Mouse (Mus musculus) kidney, adult 2 months (tissue): ENCODE data around the gene Mgat4b. TPM values are rescaled to one million over a fixed set of nuclear protein-coding genes. Genes with fewer than 3 reads are reported as not detected.
A peak's percentile ranks its signal among the peaks of the same experiment; 100 is the strongest.

ENCODE experiments used
- DNase-seq: peaks from one replicate; pipeline ENCODE4 v3.0.0; 2021
- H3K27ac ChIP-seq: fragments of 200-500 bp; 2 replicates; pipeline ENCODE4 v1.5.1; 2012; ENCODE audit warnings: low read depth, low read length, control low read depth, inconsistent platforms; ENCODE audit not compliant: insufficient read depth
- H3K27me3 ChIP-seq: fragments of 200-500 bp; replicated peaks from 2 replicates; pipeline ENCODE4 v1.6.1; 2012; ENCODE audit warnings: mild to moderate bottlenecking, moderate library complexity, low read length, inconsistent platforms; ENCODE audit not compliant: control insufficient read depth, insufficient read depth
- H3K36me3 ChIP-seq: fragments of 200-500 bp; 2 replicates; pipeline ENCODE4 v1.6.1; 2012; ENCODE audit warnings: mild to moderate bottlenecking, moderate library complexity, low read length, inconsistent platforms; ENCODE audit not compliant: control insufficient read depth, insufficient read depth
- H3K4me1 ChIP-seq: fragments of 200-500 bp; 2 replicates; pipeline ENCODE4 v1.6.1; 2011; ENCODE audit warnings: low read length; ENCODE audit not compliant: control insufficient read depth, insufficient read depth
- H3K4me3 ChIP-seq: fragments of 200-500 bp; 2 replicates; pipeline ENCODE4 v1.5.1; 2011; ENCODE audit warnings: mild to moderate bottlenecking, low read depth, low read length, control low read depth; ENCODE audit not compliant: insufficient read depth
- CTCF ChIP-seq: fragments of 200-500 bp; conservative IDR thresholded peaks from 2 replicates; pipeline ENCODE4 v1.5.1; 2011; ENCODE audit warnings: low read depth, mild to moderate bottlenecking, control low read depth, low read length, moderate library complexity, mixed read lengths; ENCODE audit not compliant: insufficient read depth, insufficient read length
- POLR2A ChIP-seq: fragments of 200-500 bp; IDR thresholded peaks from one replicate; pipeline ENCODE4 v1.6.1; 2011; ENCODE audit warnings: low read depth, low read length, control low read depth
- WGBS: fragments of 180-500 bp; shearing (Covaris S2); methylation state at CpG from one replicate; pipeline ENCODE4 v1.1.7; 2018; 5-methylcytosine and 5-hydroxymethylcytosine counted together
- polyA plus RNA-seq: library from polyadenylated mRNA; depleted of rRNA; stranded (reverse); fragments of >200 nt; gene quantifications from 2 replicates; pipeline ENCODE4 v1.2.3, GENCODE M21; 2012

Gene Mgat4b
- polyA plus RNA-seq, 1 experiment, result 85.4 TPM

DNA sequence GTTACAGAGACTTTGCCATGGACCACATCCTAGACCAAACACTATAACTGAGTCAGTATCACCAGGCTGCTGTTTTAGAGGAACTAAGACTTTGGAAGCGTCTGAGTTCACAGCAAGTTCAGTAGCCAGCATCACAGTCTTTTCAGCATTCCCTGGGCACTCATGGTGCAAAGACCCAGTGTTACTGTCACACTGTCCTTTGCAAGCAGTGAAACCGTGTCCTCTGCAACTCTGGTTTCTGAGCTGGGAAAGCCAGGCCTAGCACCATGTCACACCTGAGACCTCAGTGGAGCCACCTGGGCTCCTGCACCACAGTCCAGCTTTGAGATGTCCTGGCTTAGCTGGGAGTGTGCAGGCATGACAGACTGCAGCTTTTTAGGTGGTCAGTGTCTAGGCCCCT, 11.8 kb upstream of the Mgat4b start:
- DNase-seq, result no peak
- Histone ChIP-seq H3K27ac (no peak overlapping the region; the same call in 1 of the 2 replicates), H3K36me3 (peaks cover 26% of the 10 kb centered on the region), H3K27me3 (no peaks in the 10 kb centered on the region), H3K4me3 (no peak overlapping the region), H3K4me1 (peaks cover 3% of the 10 kb centered on the region; the same call in 1 of the 2 replicates)
- 76% methylated on average over 2 of the region's 2 CpGs for WGBS
- TF ChIP-seq POLR2A, result no peak
- no peak for TF ChIP-seq CTCF

DNA sequence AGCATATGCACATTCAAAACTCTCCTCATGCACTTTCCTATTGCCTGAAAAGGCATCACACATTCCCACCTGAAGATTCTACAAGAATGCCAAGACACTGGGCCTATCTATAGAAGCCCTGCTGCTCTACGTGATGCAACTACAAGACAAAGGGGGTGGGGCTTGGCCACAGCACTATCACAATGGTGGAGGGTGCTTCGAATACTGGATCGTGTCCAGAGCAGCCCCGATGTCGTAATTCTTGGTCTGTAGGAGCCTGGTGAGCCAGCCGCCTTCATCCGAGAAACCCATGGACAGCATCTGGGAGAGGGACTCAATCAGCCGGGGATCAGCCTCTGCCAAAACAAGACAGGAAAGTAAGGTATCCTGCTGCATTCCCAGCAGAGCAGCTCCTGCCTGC, 10.1 kb upstream of the Mgat4b start:
- Histone ChIP-seq H3K27me3 (no peaks in the 10 kb centered on the region), H3K36me3 (peaks cover 30% of the 10 kb centered on the region), H3K4me1 (peaks cover 3% of the 10 kb centered on the region; the same call in 1 of the 2 replicates), H3K4me3 (no peak overlapping the region), H3K27ac (no peak overlapping the region)
- WGBS, result 70% methylated on average over 8 of the region's 8 CpGs
- DNase-seq, result no peak
- TF ChIP-seq CTCF, result no peak
- no peak for TF ChIP-seq POLR2A

DNA sequence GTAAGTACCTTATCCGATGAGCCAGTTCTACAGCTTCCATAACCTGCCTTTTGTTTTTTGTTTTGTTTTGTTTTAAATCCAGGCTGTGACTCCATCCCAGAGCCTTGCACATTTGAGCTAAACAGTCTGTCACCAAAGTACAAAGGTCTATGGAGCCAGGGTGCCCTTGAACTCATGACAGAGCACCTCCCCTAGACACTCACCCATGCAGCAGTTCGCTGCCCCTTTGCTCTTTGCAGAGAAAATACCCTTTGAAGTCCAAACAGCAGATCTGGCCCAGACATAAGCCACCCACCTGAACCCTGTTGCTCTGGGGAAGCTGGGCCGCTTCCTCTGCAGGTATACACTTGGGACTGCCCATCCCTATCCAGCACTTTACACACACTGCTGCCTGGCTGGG, 9.1 kb upstream of the Mgat4b start:
- TF ChIP-seq POLR2A (no peak), CTCF (no peak)
- DNase-seq, result peak; percentile 48

DNA sequence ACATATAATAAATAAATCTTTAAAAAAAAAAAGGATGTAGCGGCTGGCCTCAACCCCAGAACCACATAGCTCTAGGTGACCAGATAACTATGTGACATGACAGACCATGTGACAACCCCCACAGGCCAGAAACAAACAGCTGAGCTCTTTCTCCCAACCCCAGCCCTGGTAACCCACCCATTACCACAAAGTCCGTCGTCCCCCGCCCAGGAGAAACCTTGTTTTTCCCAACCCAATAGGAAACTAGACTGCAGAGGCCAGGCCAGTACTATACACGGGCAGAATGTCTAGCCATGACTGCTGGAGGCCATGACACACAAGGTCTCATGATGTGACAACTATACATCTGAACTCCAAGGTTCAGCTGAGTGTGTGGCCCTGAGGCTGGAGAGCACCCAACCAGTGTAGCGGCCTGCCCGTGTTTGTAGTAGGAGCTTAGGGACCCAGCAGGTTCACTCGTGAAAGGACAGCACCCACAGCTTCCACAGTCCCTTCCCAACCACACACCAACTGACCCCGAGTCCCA, 7.3 kb upstream of the Mgat4b start:
- H3K36me3 ChIP-seq, result peaks cover 45% of the 10 kb centered on the region
- 77% methylated on average over 9 of the region's 9 CpGs for WGBS
- H3K4me3 ChIP-seq, result no peak overlapping the region
- H3K27ac ChIP-seq, result no peak overlapping the region
- TF ChIP-seq CTCF (no peak), POLR2A (no peak)
- peaks cover 24% of the 10 kb centered on the region for H3K4me1 ChIP-seq
- no peak for DNase-seq
- H3K27me3 ChIP-seq, result no peaks in the 10 kb centered on the region

More for the DNA sequence above, 9.1 kb upstream of the Mgat4b start:
- WGBS, result 73% methylated on average over 3 of the region's 3 CpGs
- H3K27me3 ChIP-seq, result no peaks in the 10 kb centered on the region
- peaks cover 11% of the 10 kb centered on the region for H3K4me1 ChIP-seq
- H3K27ac ChIP-seq, result no peak overlapping the region
- H3K36me3 ChIP-seq, result peaks cover 38% of the 10 kb centered on the region
- H3K4me3 ChIP-seq, result no peak overlapping the region

DNA sequence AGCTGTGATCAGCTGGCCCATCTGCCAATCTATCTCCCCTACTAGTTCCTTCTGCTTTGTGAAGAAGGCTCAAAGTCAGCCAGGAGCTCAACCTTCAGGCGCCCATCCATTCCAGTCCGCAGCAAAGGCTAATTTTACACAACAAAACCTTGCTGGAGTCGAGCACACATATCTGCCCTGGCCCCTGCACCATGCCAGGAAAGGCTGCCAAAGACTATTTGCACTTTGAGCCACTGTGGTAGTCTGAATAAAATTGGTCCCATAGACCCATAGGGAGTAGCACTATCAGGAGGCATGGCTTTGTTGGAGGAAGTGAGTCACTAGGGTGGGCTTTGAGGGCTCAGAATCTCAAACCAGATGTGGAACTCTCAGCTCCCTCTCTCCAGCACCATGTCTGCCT, 5.3 kb upstream of the Mgat4b start:
- H3K4me1 ChIP-seq, result peaks cover 27% of the 10 kb centered on the region
- no peak overlapping the region for H3K4me3 ChIP-seq
- 53% methylated on average over 3 of the region's 3 CpGs for WGBS
- peaks cover 38% of the 10 kb centered on the region for H3K36me3 ChIP-seq
- H3K27me3 ChIP-seq, result no peaks in the 10 kb centered on the region
- DNase-seq, result peak; percentile 72
- H3K27ac ChIP-seq, result no peak overlapping the region
- TF ChIP-seq POLR2A, result no peak
- TF ChIP-seq CTCF, result no peak

DNA sequence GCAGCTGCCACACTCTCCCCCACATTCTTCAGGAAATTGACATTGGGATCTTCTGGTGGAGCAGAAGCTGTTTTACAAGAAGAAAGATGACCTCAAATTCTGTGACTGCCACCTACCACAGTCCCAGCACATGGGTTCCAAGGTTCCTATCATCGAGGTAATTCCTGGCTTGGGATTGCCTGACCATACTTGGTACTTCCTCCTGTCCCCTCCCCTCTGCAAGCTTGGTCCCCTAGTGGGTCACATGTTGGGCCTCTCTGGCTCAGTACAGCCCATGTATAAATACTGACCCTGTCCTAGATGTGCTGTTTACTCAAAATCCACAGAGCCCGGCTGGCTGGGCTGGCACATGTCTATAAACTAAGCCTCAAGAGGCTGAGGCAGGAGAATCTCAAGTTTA, 4.7 kb upstream of the Mgat4b start:
- 55% methylated on average over 2 of the region's 2 CpGs for WGBS
- Histone ChIP-seq H3K27ac (no peak overlapping the region), H3K4me1 (peaks cover 28% of the 10 kb centered on the region), H3K4me3 (no peak overlapping the region), H3K27me3 (no peaks in the 10 kb centered on the region), H3K36me3 (peaks cover 32% of the 10 kb centered on the region)
- no peak for TF ChIP-seq CTCF
- no peak for TF ChIP-seq POLR2A
- no peak for DNase-seq

DNA sequence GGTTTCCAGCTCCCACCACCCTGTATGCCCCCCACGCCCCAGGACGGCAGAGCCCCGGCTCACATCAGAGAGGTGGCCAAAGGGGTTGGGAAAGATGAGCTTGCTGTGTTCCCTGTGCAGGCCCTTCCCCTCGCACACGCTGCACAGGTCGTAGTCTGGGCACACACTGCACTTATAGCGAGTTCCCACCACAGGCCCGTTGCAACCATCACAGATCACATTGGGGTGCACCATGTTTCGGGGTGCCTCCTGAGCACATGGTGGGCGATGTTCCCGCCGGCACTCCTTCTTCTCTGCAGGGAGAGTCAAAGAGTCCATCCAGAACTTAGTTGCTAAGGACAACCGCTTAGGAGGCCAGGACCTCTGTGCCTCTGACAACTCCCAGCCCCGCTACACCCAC, 3.3 kb upstream of the Mgat4b start:
- H3K4me1 ChIP-seq, result peaks cover 39% of the 10 kb centered on the region
- no peak overlapping the region for H3K4me3 ChIP-seq
- H3K27ac ChIP-seq, result no peak overlapping the region
- WGBS, result 93% methylated on average over 14 of the region's 14 CpGs
- H3K27me3 ChIP-seq, result no peaks in the 10 kb centered on the region
- no peak for DNase-seq
- TF ChIP-seq CTCF (no peak), POLR2A (no peak)
- H3K36me3 ChIP-seq, result peaks cover 24% of the 10 kb centered on the region

DNA sequence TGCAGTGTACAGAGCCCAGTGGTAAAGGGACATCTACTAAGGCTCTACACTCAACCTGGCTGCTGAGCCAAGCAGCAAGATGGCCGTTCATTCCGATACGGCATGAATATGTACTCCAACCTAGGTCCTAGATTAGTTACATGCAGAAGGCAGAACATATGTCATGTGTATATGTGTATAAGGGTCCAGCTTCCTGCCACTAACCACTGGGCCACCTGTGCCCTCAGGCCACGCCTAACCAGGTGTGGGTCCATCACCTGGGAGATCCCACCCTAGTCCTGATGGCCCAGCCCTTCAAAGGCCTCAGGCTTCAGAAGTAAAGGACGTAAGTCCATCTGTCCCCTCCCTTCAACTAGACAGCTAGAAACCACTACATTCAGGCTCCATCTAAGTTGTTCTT, 2.7 kb upstream of the Mgat4b start:
- TF ChIP-seq CTCF (no peak), POLR2A (no peak)
- no peak for DNase-seq
- 74% methylated on average over 5 of the region's 5 CpGs for WGBS
- Histone ChIP-seq H3K27me3 (no peaks in the 10 kb centered on the region), H3K27ac (no peak overlapping the region), H3K4me1 (peaks cover 45% of the 10 kb centered on the region), H3K36me3 (peaks cover 19% of the 10 kb centered on the region), H3K4me3 (no peak overlapping the region)
